Comparison of ENCODE assay signal across 9 mouse cellular contexts in genomic region chr12:51275818-51276538, GRCm38 (mm10).
DNase-seq lines count a peak whose midpoint lies in the region; ATAC-seq and TF ChIP-seq lines count a peak whose summit lies in the region.
"Had no signal": no experiment of that assay in that cellular context is flagged by ENCODE, and none has a peak within 500 bp of the region (broad histone marks: within the 10 kb centered on the region; RNA-seq: fewer than 3 reads in every experiment).

No protein-coding gene starts in this region.

- no peak overlapping the region for H3K4me3 ChIP-seq in forebrain, embryonic 11.5 days (ENCODE audit: low read depth, low read length)
- H3K4me3 ChIP-seq in forebrain, embryonic 10.5 days = no peak overlapping the region
- H3K4me3 ChIP-seq in lung, embryonic 14.5 days (ENCODE audit: low read depth, low read length) = no peak overlapping the region
- H3K4me3 ChIP-seq in midbrain, embryonic 15.5 days = no peak overlapping the region
- H3K4me3 ChIP-seq: limb, embryonic 15.5 days had no signal

- no peaks in the 10 kb centered on the region for H3K36me3 ChIP-seq in forebrain, embryonic 11.5 days (ENCODE audit: control insufficient read depth, insufficient read depth, low read length)
- no peaks in the 10 kb centered on the region for H3K36me3 ChIP-seq in forebrain, embryonic 10.5 days (replicated peaks)
- no peaks in the 10 kb centered on the region for H3K36me3 ChIP-seq in lung, embryonic 14.5 days (ENCODE audit: insufficient read depth)
- H3K36me3 ChIP-seq in midbrain, embryonic 15.5 days (replicated peaks) = no peaks in the 10 kb centered on the region
- H3K36me3 ChIP-seq: limb, embryonic 15.5 days had no signal

- no peak for DNase-seq in forebrain, embryonic 11.5 days (ENCODE audit: low spot score)
- no peak for DNase-seq in forebrain, embryonic 10.5 days (ENCODE audit: extremely low spot score, low spot score)
- DNase-seq in lung, embryonic 14.5 days = peak; percentile 89
- no peak for DNase-seq in lung, postnatal 14 days
- DNase-seq in embryo, embryonic 11.5 days (ENCODE audit: low read depth, low spot score) = peak; percentile 46
- no peak for DNase-seq in spleen, postnatal 14 days (ENCODE audit: low spot score in 2 of 2)
- DNase-seq in spleen, adult 18-20 months = no peak

- H3K4me2 ChIP-seq in forebrain, embryonic 11.5 days (ENCODE audit: low read depth, low read length, severe bottlenecking) = no peak overlapping the region
- no peak overlapping the region for H3K4me2 ChIP-seq in lung, embryonic 14.5 days
- no peak overlapping the region for H3K4me2 ChIP-seq in midbrain, embryonic 15.5 days
- H3K4me2 ChIP-seq: limb, embryonic 15.5 days had no signal

- TF ChIP-seq CTCF in lung, embryonic 14.5 days (IDR thresholded peaks at IDR 0.05; ENCODE audit: low read depth) = peak; percentile 68

- no peak overlapping the region for H3K9ac ChIP-seq in forebrain, embryonic 11.5 days (ENCODE audit: low read length)
- no peak overlapping the region for H3K9ac ChIP-seq in lung, embryonic 14.5 days
- no peak overlapping the region for H3K9ac ChIP-seq in midbrain, embryonic 15.5 days
- H3K9ac ChIP-seq: limb, embryonic 15.5 days had no signal

- H3K27me3 ChIP-seq in forebrain, embryonic 11.5 days (ENCODE audit: control insufficient read depth, insufficient read depth, low read length) = no peaks in the 10 kb centered on the region
- no peaks in the 10 kb centered on the region for H3K27me3 ChIP-seq in forebrain, embryonic 10.5 days (ENCODE audit: poor library complexity, severe bottlenecking)
- H3K27me3 ChIP-seq in lung, embryonic 14.5 days (ENCODE audit: insufficient read depth, low read length) = no peaks in the 10 kb centered on the region
- no peaks in the 10 kb centered on the region for H3K27me3 ChIP-seq in midbrain, embryonic 15.5 days (replicated peaks)
- H3K27me3 ChIP-seq: limb, embryonic 15.5 days had no signal

- H3K9me3 ChIP-seq in forebrain, embryonic 11.5 days (ENCODE audit: control insufficient read depth, low read length) = no peaks in the 10 kb centered on the region
- H3K9me3 ChIP-seq in forebrain, embryonic 10.5 days = no peaks in the 10 kb centered on the region
- H3K9me3 ChIP-seq in lung, embryonic 14.5 days (ENCODE audit: low read depth, low read length) = no peaks in the 10 kb centered on the region
- H3K9me3 ChIP-seq in midbrain, embryonic 15.5 days = no peaks in the 10 kb centered on the region
- H3K9me3 ChIP-seq: limb, embryonic 15.5 days had no signal

- no peak overlapping the region for H3K27ac ChIP-seq in forebrain, embryonic 11.5 days (ENCODE audit: low read depth, low read length)
- no peak overlapping the region for H3K27ac ChIP-seq in forebrain, embryonic 10.5 days
- no peak overlapping the region for H3K27ac ChIP-seq in lung, embryonic 14.5 days (ENCODE audit: low read depth)
- no peak overlapping the region for H3K27ac ChIP-seq in midbrain, embryonic 15.5 days
- H3K27ac ChIP-seq: limb, embryonic 15.5 days had no signal

- peak; percentile 71 for ATAC-seq in forebrain, embryonic 11.5 days (replicated peaks; ENCODE audit: low FRiP score)
- ATAC-seq in lung, embryonic 14.5 days (ENCODE audit: insufficient read depth) = no peak
- ATAC-seq in midbrain, embryonic 15.5 days (replicated peaks) = peak; percentile 67; the same call in 1 of the 2 replicates

- WGBS in forebrain, embryonic 11.5 days = 49% methylated on average over 14 of the region's 14 CpGs
- 49% methylated on average over 14 of the region's 14 CpGs for WGBS in forebrain, embryonic 10.5 days
- WGBS in lung, embryonic 14.5 days = 43% methylated on average over 14 of the region's 14 CpGs
- WGBS in midbrain, embryonic 15.5 days = 50% methylated on average over 14 of the region's 14 CpGs

- H3K4me1 ChIP-seq in forebrain, embryonic 11.5 days (replicated peaks; ENCODE audit: control insufficient read depth, insufficient read depth, low read length) = no peaks in the 10 kb centered on the region
- H3K4me1 ChIP-seq in forebrain, embryonic 10.5 days = no peaks in the 10 kb centered on the region; the same call in 1 of the 2 replicates
- no peaks in the 10 kb centered on the region for H3K4me1 ChIP-seq in lung, embryonic 14.5 days (ENCODE audit: insufficient read depth)
- H3K4me1 ChIP-seq in midbrain, embryonic 15.5 days = no peaks in the 10 kb centered on the region
- H3K4me1 ChIP-seq: limb, embryonic 15.5 days had no signal

Comparison
In these comparisons a context has a peak if more than half of its experiments do, and no peak if none do; other contexts are left out.
1. DNase-seq: peak in lung, embryonic 14.5 days (single experiment) and embryo, embryonic 11.5 days (single experiment); none in forebrain, embryonic 11.5 days (single experiment), forebrain, embryonic 10.5 days (single experiment), lung, postnatal 14 days (single experiment), spleen, postnatal 14 days (0 of 2) and spleen, adult 18-20 months (0 of 2).